Mouse (Mus musculus): Measurements from ENCODE around the gene Pclo. TPM values are rescaled to one million over a fixed set of nuclear protein-coding genes. Genes with fewer than 3 reads are reported as not detected.

The Pclo gene
- polyA plus RNA-seq (2012; rRNA removed): 0.02 TPM in 2 replicates

GRCm38 (mm10) chr5:14514631-14515523, at the start of gene Pclo:
Gene Pclo (plus strand): TSS chr5:14514918.

All from liver, embryonic 18 days (tissue).